Mouse (Mus musculus): ENCODE data around the gene Tubb5.

DNA sequence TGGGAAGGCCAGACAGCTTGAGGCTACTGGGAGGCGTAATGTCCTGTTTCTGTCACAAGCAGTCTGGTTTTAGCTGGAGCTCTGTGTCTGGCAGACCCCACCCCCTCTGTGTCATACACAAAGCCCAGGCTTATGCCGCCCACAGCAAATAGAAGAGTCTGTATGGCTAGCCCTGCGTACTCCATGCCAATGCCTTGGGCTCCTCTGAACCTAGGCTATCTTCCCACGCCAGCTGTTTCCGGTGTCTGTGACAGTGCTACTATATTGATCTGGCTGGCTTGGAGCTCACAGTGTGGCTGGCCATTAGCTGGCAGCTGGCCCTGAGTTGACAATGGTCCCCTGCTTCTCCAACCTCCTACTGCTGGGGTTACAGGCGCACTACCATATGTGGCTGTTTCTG is 54.2 kb downstream of the Tubb5 start:
- no peak for TF ChIP-seq GATA1 (IDR thresholded peaks at IDR 0.05; ENCODE audit: low read length)
- TF ChIP-seq TAL1 (IDR thresholded peaks at IDR 0.05; ENCODE audit: low read length) = no peak
